Mouse (Mus musculus) frontal cortex, adult 2 months (tissue): Measurements from ENCODE around the gene Gm10643. TPM values are rescaled to one million over a fixed set of nuclear protein-coding genes. Genes with fewer than 3 reads are reported as not detected.

Experiments used
- DNase-seq, 2 experiments: peaks; one replicate each; pipeline ENCODE4 v3.0.0; 2022; ENCODE audit warnings: low spot score in 1 of 2; ENCODE audit errors: extremely low spot score in 1 of 2
- polyA plus RNA-seq: library from polyadenylated mRNA; depleted of rRNA; stranded (reverse); fragments of >200 nt; gene quantifications from 2 replicates; pipeline ENCODE4 v1.2.3, GENCODE M21; 2012; rRNA removed

Gm10643 gene
- polyA plus RNA-seq: 3.7 and 5.3 TPM in 2 replicates

DNA sequence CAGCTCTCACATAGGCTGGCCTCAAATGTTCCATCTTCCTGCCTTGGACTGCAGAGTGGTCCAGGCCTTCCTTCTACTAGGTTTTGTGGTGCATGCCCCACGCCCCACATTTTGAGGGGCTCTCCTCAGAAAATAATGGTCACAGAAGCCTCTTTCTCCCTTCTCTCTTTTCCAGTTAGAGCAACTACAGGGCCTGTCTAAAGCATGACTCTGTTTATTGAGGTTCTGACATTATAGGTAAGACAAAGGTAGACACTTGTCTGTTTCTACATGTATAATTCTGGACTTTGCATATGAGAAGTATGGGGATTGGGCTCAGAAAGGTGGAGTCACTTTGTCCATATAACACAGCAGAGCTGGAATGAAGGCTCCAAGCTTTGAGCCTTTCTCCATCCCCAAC, at the start of gene Gm10643:
Gene Gm10643, minus strand, starts transcription at position 101 of the 400 bp plus-strand sequence.
- DNase-seq: no peak

DNA sequence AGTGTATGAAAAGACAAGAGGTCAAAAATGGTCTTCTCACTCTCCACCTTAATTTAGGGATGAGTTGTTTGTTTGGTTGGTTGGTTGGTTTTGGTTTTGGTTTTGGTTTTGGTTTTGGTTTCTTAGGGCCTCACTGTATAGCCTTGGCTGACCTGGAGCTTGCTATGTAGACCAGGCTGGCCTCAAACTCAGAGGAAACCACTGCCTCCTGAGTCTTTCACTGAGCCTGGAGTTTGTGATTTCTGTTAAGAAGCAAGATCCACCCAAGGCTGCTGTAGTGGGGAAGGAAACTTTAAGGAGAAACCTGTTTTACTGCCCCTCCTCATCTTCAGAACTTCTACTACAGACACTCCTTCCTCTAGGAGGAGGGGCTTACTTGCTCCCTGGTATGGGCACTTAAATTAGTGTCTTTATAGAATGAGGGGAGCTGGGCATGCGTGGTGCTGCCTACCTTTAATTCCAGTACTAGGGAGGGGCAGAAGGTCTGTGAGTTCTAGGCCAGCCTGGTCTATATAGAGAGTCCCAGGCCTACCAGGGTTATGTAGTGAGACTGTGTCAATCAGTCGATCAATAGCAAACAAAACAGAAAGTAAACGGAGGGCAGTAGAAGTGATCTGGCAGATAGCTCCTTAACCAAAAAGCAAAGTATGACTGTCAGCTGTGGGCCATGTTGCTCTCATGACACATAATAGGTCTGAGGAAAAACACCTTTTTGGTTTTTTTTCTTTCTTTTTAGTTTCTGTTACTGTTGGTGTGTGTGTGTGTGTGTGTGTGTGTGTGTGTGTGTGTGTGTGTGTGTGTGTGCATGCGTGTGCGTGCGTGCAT, 41.5 kb upstream of the Gm10643 start:
- no peak for DNase-seq

DNA sequence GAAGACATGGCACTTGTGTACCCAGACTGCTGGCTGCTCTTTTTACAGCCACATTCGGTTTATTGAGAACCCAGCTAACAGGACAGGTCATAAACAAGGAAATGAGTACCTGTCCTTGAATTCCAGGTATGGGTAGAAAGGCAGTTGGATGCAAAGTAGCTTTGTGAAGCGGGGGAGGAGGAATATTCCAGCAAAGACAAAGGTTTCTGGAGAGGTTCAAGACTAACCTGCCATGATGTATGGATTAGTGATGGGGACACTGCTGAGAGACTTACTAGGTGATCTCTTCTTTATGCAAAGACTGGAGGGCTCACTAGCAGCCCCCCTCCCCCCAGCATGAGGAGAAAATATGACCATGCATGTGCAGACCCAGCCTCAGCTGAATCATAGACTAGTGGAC, 40.7 kb upstream of the Gm10643 start:
- no peak for DNase-seq

DNA sequence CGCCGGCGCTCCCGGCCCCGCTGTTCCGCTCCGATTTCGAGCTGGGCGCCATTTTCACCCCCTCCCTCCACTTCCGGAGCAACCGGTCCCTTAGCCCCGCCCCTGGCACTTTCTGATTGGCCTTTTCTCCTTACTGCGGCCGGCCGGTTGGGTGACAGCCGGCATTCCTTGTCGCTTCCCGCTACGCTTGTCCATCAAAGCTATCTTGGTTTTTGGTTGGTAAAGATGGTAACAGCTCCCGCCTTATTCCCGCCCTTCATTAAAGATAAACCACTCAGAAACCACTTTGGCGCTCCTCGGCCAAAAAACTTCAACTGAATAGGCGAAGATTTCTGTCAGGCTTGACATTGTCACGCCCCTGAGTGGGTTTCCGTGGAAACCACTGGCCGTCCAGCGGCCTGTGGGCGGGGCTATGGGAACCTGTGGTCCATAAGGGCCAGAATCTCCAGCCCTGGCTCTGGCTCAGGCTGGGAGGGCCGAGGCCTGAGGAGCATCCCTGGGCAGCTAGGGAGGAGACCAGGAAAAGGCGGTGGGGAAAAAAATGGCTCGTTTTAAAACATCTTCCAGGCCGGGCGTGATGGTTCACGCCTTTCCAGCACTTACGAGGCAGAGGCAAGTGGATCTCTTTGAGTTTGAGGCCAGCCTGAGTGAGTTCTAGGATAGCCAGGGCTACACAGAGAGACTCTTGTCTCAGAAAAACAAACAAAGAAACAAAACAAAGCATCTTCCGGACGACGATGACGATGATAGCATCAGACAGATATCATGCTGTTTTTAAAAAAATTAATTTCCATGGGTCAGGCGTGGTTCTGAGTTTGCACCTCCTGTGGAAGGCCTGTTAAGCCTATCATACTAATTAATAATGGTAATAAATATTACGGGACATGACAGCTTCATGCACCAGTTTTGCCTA, 40.0 kb upstream of the Gm10643 start, which contains the start of gene Dcaf15:
Gene Dcaf15, minus strand, starts transcription at position 72 of the 913 bp plus-strand sequence.
- DNase-seq: peak; percentile 98 to 99

DNA sequence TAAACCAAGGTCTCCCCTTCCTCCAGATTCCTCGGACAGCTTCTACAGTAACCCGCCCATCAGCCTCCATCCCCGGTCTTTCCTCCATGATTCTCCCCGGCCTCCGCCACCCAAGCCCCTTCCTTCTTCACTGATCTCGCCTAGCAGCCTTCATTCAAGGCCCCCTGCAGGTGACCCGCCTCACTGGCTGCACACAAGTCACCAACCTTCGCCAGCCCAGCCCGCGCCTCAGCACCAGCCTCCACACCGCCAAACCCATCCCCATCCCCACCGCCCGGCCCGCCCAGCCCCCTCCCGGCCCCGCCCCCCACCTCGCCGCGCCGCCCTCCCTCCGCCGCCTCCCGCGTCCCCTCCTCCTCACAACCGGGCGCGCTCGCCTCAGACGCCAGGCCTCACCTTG, 39.3 kb upstream of the Gm10643 start:
- DNase-seq: peak in 1 of 2 experiments; percentile 36

DNA sequence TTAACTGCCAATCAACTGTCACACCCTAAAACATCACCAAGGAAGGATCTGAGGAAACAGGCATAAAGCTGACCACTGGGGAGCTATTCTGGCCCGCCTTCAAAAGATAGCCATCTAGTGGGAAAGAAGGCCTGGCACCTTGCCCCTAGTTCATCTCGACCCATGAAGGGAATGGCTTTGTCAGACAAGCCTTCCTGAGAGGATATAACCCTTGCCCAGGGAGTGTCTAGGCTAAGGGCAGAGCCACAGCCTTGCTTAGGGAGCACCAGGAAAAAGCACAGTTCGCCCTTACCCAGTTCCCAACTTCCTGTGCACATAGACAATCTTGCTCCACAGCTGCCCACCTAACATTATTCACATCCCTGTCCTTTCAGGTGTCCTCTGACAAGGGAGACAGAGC, 38.7 kb upstream of the Gm10643 start:
- no peak for DNase-seq

DNA sequence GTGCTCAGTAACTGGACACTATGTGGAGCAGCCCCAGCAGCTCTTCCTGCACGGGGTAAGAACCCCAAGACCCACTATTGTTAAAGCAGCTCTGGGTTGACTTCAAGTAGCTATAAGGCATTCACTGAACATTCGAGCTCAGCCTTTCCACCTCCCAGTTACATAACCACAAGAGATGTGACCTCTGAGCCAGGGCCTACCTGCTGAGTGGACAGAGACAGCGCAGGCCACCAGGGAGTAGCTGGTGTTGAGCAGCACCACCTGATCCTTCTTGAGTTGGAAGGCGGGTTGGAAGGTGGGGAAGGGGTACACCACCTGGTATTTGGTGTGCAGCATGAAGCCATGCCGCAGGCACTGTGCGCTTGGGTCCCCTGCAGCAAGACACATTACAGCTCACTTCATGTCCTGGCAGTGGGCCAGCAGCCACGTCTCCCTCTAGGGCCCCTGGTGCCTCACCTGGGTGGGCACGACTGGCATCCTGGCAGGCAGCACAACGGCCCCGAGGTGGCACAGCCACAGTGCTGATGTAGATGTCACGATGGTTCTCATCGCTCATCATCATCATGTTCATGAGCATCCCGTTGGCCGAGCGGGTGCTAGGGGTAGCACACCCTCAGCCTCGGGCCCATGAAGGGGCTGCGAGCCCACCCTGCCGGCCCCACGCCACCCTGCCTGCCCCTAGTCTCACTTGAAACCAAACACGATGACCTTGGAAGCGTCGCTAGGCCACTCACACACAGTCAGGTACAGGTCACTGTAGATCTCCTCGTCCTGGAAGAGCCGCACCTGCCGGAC, 36.7 kb upstream of the Gm10643 start:
- no peak for DNase-seq

DNA sequence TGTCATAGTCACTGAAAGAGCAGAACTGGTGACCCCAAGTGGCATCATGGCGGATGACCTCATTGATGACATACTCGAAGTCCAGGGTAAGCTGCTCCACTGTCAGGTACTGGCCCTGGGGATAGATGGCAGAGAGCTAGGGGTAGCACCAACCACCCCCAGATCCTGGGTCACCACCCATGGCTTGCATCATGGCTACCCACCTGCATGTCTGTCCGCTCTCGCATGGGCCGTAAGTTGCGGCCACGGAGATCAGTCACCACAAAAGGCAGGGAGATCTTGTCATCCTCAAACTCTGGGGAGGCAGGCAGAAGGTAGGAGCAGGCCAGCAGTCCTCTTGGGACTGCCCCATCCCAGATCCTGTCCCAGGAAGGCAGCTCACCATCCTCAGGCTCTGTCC, 33.4 kb upstream of the Gm10643 start:
- no peak for DNase-seq

DNA sequence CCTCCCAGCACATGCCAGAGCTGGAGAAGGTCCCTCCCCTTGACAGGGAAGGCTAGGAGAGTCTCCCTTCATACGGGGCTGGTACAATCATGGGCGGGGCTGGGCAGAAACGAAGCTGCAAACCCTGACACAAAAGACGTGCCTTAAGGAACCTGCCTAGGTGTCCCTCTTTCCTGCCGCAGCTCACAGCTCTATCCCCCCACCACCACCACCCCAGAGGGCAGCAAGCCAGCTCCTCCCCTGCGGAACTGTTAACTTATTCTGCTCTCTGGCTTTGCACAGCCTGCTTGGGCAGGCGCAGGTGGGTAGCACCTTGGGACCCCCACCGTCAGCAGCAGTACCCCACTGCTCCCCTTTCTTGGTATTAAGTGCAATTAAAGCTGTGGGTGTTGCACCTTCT, 31.1 kb upstream of the Gm10643 start:
- no peak for DNase-seq

DNA sequence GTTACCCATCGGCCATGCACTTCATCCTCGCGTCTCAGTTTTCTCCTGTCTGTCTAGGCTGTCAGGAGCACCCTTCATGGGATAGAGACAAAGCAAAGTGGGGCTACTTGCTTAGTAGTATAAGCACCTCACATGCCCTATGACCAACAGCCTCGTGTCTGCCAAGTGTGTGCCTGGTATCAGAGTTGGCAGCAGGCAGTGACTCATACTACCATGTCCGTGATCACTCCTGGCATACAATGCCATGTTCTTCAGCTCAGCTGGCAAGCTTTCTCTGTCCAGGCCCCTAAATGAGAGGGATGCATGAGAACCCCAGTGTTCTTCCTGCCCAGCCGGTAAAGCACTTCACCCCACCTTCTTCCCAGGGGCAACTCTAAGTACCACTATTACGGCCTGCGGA, 25.6 kb upstream of the Gm10643 start:
- DNase-seq: no peak

DNA sequence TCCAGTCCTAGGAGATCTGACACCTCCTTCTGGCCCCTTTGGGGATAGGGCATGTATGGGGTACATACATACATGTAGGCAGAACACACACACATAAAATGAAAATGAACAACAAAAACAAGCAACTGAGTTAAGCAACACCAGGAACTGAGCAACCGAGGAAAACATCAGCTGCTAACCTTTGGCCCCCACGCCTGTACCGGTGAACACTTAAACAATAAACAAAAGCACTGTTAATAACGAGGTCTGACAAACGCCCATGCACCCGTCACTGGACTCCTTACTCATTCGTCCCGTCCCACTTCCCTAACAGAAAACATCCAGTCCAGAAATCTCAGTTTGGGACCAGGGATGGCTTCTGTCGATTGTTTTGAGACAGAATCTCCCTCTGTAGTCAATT, 24.3 kb upstream of the Gm10643 start:
- DNase-seq: no peak

DNA sequence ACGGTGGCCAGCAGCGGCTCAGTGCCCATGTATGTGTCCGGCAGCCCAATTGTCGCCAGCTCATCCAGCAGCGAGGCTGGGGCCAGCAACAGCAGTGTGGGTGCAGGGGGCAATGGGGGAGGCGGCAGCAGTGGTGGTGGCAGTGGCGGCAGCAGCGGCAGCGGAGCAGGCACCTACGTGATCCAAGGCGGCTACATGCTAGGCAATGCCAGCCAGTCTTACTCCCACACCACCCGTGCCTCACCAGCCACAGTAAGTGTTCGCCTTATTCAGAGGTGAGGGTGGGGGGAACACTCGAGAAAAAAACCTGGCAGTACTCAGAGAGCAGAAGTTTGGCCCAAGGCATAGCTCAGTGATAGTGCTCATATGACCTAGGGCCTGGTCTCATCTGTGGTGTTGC, 22.9 kb upstream of the Gm10643 start:
- DNase-seq: no peak

DNA sequence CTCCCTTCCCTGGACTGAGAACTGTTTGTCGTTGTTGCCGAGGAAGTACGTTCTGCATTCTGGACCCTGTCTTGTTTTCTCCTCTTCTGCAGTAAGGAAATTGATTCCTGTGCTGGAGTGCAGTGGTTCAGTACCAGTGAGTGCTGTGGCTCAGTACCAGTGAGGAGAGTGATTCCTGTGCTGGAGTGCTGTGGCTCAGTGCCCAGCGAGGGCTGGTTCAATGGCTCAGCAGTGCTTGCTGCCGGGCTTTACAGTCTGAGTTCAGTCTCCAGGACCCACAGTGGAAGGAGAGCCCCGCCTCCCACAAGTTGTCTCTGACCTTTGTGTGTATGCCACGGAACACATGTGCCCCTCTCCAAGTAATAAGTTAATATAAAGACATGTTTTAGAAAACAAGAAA, 22.2 kb upstream of the Gm10643 start:
- no peak for DNase-seq

DNA sequence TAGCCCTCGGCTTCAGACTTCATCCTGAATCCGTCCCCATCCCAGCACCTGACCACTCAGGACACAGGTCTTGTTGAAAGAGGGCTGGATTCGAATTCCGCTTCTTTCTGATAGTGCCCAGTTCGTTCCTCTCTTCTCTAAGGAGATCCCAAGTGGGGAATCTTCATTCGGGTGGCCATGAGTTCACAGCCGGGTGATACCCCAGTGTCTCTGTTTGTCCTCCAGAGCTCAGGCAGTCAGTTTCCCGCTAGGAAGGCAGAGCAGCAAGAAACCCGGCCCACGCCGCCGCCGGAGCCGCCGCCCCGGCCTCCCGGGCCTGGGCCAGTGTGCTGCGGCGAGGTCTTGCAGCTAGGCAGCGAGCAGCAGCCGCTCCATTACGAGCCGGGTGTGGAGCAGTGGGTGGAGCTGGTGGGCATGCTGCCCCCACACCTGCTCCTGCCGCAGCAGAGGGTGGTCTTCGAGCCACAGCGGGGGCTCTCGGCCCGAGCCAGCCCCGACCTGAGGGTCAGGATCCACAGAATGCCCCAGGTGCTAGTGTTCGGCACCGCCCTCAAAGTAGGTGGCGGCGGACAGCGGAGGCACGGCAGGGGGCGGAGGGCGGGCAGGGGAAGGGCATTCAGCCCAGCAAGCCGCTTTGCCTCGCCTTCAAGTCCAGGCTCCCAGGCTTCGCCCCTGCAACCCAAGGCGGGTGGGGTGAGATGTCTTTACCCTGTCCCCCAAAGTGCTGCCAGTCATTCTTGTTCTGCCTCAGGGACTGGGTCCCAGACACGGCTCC, 19.6 kb upstream of the Gm10643 start:
- DNase-seq: no peak

DNA sequence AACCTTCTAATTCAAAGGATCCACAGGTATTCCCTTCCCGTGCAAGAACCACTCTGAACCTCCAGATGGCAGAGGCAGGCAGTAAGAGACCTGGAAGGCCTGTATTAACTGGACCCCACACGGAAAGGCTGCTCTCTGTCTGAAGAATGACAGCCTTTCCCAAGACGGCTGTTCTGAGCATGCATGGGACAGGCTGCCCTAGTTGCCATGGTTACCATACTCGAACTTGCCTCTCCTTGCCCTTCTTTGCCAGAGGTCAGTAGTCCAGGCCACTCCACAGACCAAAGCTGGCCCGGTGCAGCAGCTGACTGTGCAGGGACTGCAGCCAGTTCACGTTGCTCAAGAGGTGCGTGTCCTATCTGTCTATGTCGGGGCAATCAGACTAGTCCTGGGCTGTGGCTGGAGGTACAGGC, 18.9 kb upstream of the Gm10643 start:
- no peak for DNase-seq

DNA sequence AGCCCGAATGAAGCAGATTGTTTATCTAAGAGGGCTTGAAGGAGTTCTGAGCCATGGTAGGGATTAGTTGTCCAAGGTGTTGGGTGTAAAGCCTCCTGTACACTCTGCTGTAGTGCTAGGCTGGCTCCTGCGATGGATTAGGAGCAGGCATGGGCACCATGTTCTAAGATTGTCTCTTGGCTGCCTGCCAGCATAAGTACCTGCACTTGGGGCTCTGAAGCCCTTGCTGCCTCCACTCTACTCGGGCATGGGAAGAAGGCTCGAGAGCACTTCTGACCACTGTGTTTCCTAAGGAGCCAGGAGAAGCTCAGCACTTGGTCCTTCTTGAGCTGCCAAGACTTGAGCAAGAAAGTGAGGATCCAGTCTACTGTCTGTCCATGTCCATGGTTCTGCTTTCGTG, 14.3 kb upstream of the Gm10643 start:
- no peak for DNase-seq

DNA sequence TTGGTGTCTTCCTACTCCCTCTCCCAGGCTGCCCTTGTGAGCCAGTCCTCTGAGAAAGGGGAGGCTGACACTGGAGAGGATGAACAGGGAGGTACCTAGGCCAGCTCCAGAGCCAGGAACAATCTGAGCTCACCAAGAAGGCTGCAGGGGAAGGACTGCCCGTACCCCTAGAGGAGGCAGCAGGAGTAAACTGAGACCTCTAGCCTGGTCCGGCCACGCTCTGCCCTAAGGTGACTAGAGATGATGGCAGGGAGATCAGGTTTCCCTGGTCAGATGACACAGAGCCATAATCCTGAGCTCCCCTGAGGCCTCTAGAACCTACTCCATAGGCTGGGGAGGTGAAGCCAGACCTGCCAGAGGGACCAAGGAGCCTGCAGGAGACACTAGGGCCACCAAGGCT, 11.9 kb upstream of the Gm10643 start:
- DNase-seq: no peak

DNA sequence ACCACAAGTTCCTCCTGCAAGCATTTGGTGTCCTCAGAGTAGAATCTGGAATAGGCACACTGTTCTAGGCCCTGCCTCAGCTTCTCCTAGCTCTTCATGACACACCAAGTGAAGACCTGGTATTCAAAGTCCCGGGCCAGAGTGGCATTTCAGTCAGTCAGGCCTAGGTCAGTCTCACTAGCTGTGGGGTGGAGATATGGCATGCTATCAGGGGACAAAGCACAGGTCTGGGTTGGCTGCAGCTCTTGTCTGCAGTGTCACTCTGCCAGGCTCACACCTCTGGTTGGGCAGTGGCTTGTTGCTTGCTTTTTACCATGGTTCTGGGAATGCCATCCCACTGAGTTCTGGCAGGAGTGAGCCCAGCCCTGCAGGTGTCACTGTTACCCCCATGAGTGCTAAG, 11.5 kb upstream of the Gm10643 start:
- DNase-seq: no peak

DNA sequence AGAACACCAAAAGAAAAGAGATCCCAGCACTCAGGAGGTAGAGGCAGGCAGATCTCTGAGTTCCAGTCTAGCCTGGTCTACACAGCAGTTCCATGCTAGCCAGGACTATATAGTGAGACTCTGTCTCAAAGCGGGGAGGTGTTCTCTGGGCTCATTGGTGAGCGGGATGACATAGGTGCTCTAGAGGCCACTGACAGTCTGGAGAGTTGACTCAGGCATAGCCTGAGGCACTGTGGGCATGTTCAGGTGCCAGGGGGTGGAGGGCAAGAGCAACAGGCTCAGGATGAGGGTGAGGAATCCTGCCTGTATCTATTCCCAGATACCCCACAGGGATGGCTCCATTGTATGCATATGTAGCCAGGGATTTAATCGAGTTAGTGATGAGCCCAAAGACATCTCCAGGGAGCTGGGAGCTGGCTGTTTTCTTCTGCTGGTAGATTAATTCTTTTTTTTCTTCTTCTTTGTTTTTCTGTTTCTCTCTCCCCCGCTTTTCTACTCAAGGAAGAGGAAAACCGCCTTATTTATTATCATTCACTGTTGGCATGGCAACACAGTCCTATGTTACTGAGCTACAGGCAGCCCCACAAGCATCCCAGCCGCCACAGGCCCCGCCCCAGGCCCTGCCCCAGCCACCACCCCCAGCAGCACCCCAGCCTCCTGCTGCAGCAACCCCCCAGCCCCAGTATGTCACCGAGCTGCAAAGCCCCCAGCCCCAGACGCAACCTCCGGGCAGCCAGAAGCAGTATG, 8.5 kb upstream of the Gm10643 start:
- DNase-seq: peak in 1 of 2 experiments; percentile 47
